Mouse (Mus musculus) limb, embryonic 14.5 days (tissue): ENCODE results near the gene Gm42417. TPM values are rescaled to one million over a fixed set of nuclear protein-coding genes. Genes with fewer than 3 reads are reported as not detected.
A peak's percentile ranks its signal among the peaks of the same experiment; 100 is the strongest.

Experiments
- ATAC-seq: fragments of 200-750 bp; cut with Nextera tagmentation; 2 replicates; pipeline ENCODE4 v1.8.0; 2017; ENCODE audit warnings: low read depth, moderate number of reproducible peaks, moderate TSS enrichment; ENCODE audit not compliant: low FRiP score
- DNase-seq: peaks from one replicate; pipeline ENCODE4 v3.0.0-alpha.2; 2015; ENCODE audit warnings: low spot score
- H3K27ac ChIP-seq: fragments of 300-500 bp; sonication (generic); replicated peaks from 2 replicates; pipeline ENCODE4 v1.5.1; 2014; ENCODE audit warnings: low read depth, mild to moderate bottlenecking, low read length, moderate library complexity, mixed read lengths
- H3K27me3 ChIP-seq: fragments of 300-500 bp; sonication (generic); 2 replicates; pipeline ENCODE4 v1.6.1; 2014; ENCODE audit warnings: low read length, mixed read lengths; ENCODE audit not compliant: control insufficient read depth, insufficient read depth
- H3K36me3 ChIP-seq: fragments of 300-500 bp; sonication (generic); 2 replicates; pipeline ENCODE4 v1.6.1; 2014; ENCODE audit warnings: mild to moderate bottlenecking, low read length, moderate library complexity, mixed read lengths; ENCODE audit not compliant: control insufficient read depth, insufficient read depth
- H3K4me1 ChIP-seq: fragments of 300-500 bp; sonication (generic); 2 replicates; pipeline ENCODE4 v1.6.1; 2014; ENCODE audit warnings: antibody characterized with exemption, low read length, mixed read lengths; ENCODE audit not compliant: control insufficient read depth, insufficient read depth
- H3K4me2 ChIP-seq: fragments of 300-500 bp; sonication (generic); replicated peaks from 2 replicates; pipeline ENCODE4 v1.6.1; 2014; ENCODE audit warnings: low read depth, mild to moderate bottlenecking, low read length, moderate library complexity; ENCODE audit not compliant: severe bottlenecking
- H3K4me3 ChIP-seq: fragments of 300-500 bp; sonication (generic); replicated peaks from 2 replicates; pipeline ENCODE4 v1.5.1; 2014; ENCODE audit warnings: low read length
- H3K9ac ChIP-seq: fragments of 300-500 bp; sonication (generic); 2 replicates; pipeline ENCODE4 v1.6.1; 2014; ENCODE audit warnings: mild to moderate bottlenecking, low read depth, low read length, moderate library complexity; ENCODE audit not compliant: severe bottlenecking
- H3K9me3 ChIP-seq: fragments of 300-500 bp; sonication (generic); 2 replicates; pipeline ENCODE4 v1.6.1; 2016; ENCODE audit warnings: low read length; ENCODE audit not compliant: control insufficient read depth
- POLR2A ChIP-seq: fragments of 200-500 bp; IDR thresholded peaks from 2 replicates; pipeline ENCODE4 v1.8.0; 2012; ENCODE audit warnings: inconsistent platforms, mild to moderate bottlenecking, moderate library complexity, borderline replicate concordance; ENCODE audit not compliant: insufficient read depth, insufficient read length; ENCODE audit errors: extremely low read depth
- WGBS: fragments of 180-500 bp; shearing (Covaris S2); extraction: QIAGEN DNeasy Blood & Tissue Kit; methylation state at CpG from one replicate; pipeline ENCODE4 v1.1.7; 2014; 5-methylcytosine and 5-hydroxymethylcytosine counted together
- polyA plus RNA-seq, 2 experiments: library from polyadenylated mRNA; depleted of rRNA in 1 of 2; stranded (reverse) in 1 of 2; unstranded in 1 of 2; fragments of >200 nt; fragmentation: Nextera tagmentation in 1 of 2; extraction: Ambion mirVana in 1 of 2; gene quantifications; 2 replicates each; pipeline versions ENCODE4 v1.2.1 to v1.2.3; 2012 to 2014

Gm42417 gene
- 0.47 TPM in 1 of 2 replicates, not detected in the other for polyA plus RNA-seq (2012; rRNA removed)
- not detected in 2 replicates for polyA plus RNA-seq (2014; fragmentation: Nextera tagmentation; extraction: Ambion mirVana)

- no peak for DNase-seq
- no peak for ATAC-seq
- H3K27ac ChIP-seq = no peak within 1 kb of the TSS
- H3K4me1 ChIP-seq = no peaks in the 10 kb centered on the region
- H3K36me3 ChIP-seq = peaks cover 40% of the 10 kb centered on the region
- TF ChIP-seq POLR2A = no peak
- no peak within 1 kb of the TSS for H3K4me2 ChIP-seq
- H3K4me3 ChIP-seq = no peak within 1 kb of the TSS
- H3K9ac ChIP-seq = no peak within 1 kb of the TSS
- WGBS = 48% methylated on average over 9 of the region's 9 CpGs
- H3K27me3 ChIP-seq = no peaks in the 10 kb centered on the region
- no peaks in the 10 kb centered on the region for H3K9me3 ChIP-seq
Observed at GRCm38 (mm10) chr1:36539186-36539585, at the start of gene Gm42417. TSS of gene Gm42417 (minus strand) at chr1:36539429.

- no peak for ATAC-seq
- 79% methylated on average over 6 of the region's 6 CpGs for WGBS
- peaks cover 34% of the 10 kb centered on the region for H3K4me1 ChIP-seq
Observed at GRCm38 (mm10) chr1:36587860-36588259, 48.6 kb upstream of the Gm42417 start.

GRCm38 (mm10) chr1:36586288-36586687 is 47.1 kb upstream of the Gm42417 start:
- WGBS = 20% methylated on average over 4 of the region's 4 CpGs
- Histone ChIP-seq H3K27me3 (no peaks in the 10 kb centered on the region), H3K36me3 (no peaks in the 10 kb centered on the region), H3K27ac (no peak overlapping the region), H3K4me2 (no peak overlapping the region), H3K4me3 (no peak overlapping the region), H3K4me1 (peaks cover 35% of the 10 kb centered on the region), H3K9me3 (no peaks in the 10 kb centered on the region), H3K9ac (no peak overlapping the region)
- DNase-seq (no peak), ATAC-seq (no peak)
- no peak for TF ChIP-seq POLR2A

More at GRCm38 (mm10) chr1:36587860-36588259, 48.6 kb upstream of the Gm42417 start:
- Histone ChIP-seq H3K36me3 (no peaks in the 10 kb centered on the region), H3K4me3 (no peak overlapping the region), H3K9ac (no peak overlapping the region), H3K9me3 (no peaks in the 10 kb centered on the region), H3K27me3 (no peaks in the 10 kb centered on the region), H3K27ac (peak overlapping the region; percentile 75; the same call in 1 of the 2 replicates), H3K4me2 (no peak overlapping the region)
- no peak for DNase-seq
- TF ChIP-seq POLR2A = no peak

GRCm38 (mm10) chr1:36583408-36584116 is 44.3 kb upstream of the Gm42417 start:
- no peaks in the 10 kb centered on the region for H3K9me3 ChIP-seq
- TF ChIP-seq POLR2A = no peak
- WGBS = 58% methylated on average over 8 of the region's 8 CpGs
- H3K4me1 ChIP-seq = peaks cover 33% of the 10 kb centered on the region
- H3K36me3 ChIP-seq = no peaks in the 10 kb centered on the region
- H3K4me2 ChIP-seq = no peak overlapping the region
- no peaks in the 10 kb centered on the region for H3K27me3 ChIP-seq
- H3K4me3 ChIP-seq = no peak overlapping the region
- H3K9ac ChIP-seq = no peak overlapping the region
- DNase-seq (no peak), ATAC-seq (no peak)
- no peak overlapping the region for H3K27ac ChIP-seq

- H3K4me3 ChIP-seq = no peak overlapping the region
- 82% methylated on average over 8 of the region's 8 CpGs for WGBS
- ATAC-seq (no peak), DNase-seq (no peak)
- peaks cover 22% of the 10 kb centered on the region for H3K4me1 ChIP-seq
- no peaks in the 10 kb centered on the region for H3K36me3 ChIP-seq
- H3K9me3 ChIP-seq = no peaks in the 10 kb centered on the region
- no peak for TF ChIP-seq POLR2A
- H3K27ac ChIP-seq = no peak overlapping the region
- no peaks in the 10 kb centered on the region for H3K27me3 ChIP-seq
- no peak overlapping the region for H3K9ac ChIP-seq
- H3K4me2 ChIP-seq = no peak overlapping the region
Observed at GRCm38 (mm10) chr1:36582211-36582610, 43.0 kb upstream of the Gm42417 start.

GRCm38 (mm10) chr1:36581260-36581659 is 42.0 kb upstream of the Gm42417 start:
- peak overlapping the region; percentile 82 for H3K27ac ChIP-seq
- H3K4me3 ChIP-seq = no peak overlapping the region
- H3K4me2 ChIP-seq = no peak overlapping the region
- WGBS = 75% methylated on average over 5 of the region's 5 CpGs
- H3K27me3 ChIP-seq = no peaks in the 10 kb centered on the region
- ATAC-seq (no peak), DNase-seq (no peak)
- peaks cover 27% of the 10 kb centered on the region for H3K4me1 ChIP-seq
- no peak overlapping the region for H3K9ac ChIP-seq
- no peak for TF ChIP-seq POLR2A
- no peaks in the 10 kb centered on the region for H3K36me3 ChIP-seq
- no peaks in the 10 kb centered on the region for H3K9me3 ChIP-seq
